Mouse (Mus musculus): ENCODE data around the gene Aldh3b3. TPM values are rescaled to one million over a fixed set of nuclear protein-coding genes. Genes with fewer than 3 reads are reported as not detected.

Gene Aldh3b3
- polyA plus RNA-seq, 1 experiment from 2014 or later, result not detected

Other genes with a start within 250 kb of the Aldh3b3 start
- gene Kmt5b, start 191.2 kb upstream of the Aldh3b3 start, polyA plus RNA-seq (2014; fragmentation: Nextera tagmentation; extraction: Ambion mirVana), result 29.6 and 29.9 TPM in 2 replicates
- gene Chka, start 106.9 kb upstream of the Aldh3b3 start, polyA plus RNA-seq (2014; fragmentation: Nextera tagmentation; extraction: Ambion mirVana), result 48.8 and 54.0 TPM in 2 replicates
- 34.8 and 40.5 TPM in 2 replicates for gene Tcirg1, start 51.5 kb upstream of the Aldh3b3 start, polyA plus RNA-seq (2014; fragmentation: Nextera tagmentation; extraction: Ambion mirVana)
- gene Ndufs8, start 45.9 kb upstream of the Aldh3b3 start, polyA plus RNA-seq (2014; fragmentation: Nextera tagmentation; extraction: Ambion mirVana), result 374 and 390 TPM in 2 replicates
- gene Aldh3b1, start 28.8 kb upstream of the Aldh3b3 start, polyA plus RNA-seq (2014; fragmentation: Nextera tagmentation; extraction: Ambion mirVana), result 1.9 and 2.3 TPM in 2 replicates
- gene Unc93b1, start 23.5 kb upstream of the Aldh3b3 start, polyA plus RNA-seq (2014; fragmentation: Nextera tagmentation; extraction: Ambion mirVana), result 14.4 and 16.0 TPM in 2 replicates
- 0.99 and 1.0 TPM in 2 replicates for gene Aldh3b2, start 13.7 kb downstream of the Aldh3b3 start, polyA plus RNA-seq (2014; fragmentation: Nextera tagmentation; extraction: Ambion mirVana)
- gene Acy3, start 27.9 kb downstream of the Aldh3b3 start, polyA plus RNA-seq (2014; fragmentation: Nextera tagmentation; extraction: Ambion mirVana), result 13.0 and 13.5 TPM in 2 replicates
- 0.13 and 0.16 TPM in 2 replicates for gene Tbx10, start 34.1 kb downstream of the Aldh3b3 start, polyA plus RNA-seq (2014; fragmentation: Nextera tagmentation; extraction: Ambion mirVana)
- 42.1 and 42.7 TPM in 2 replicates for gene Nudt8, start 41.9 kb downstream of the Aldh3b3 start, polyA plus RNA-seq (2014; fragmentation: Nextera tagmentation; extraction: Ambion mirVana)
- 2.4 and 2.9 TPM in 2 replicates for gene Gm49405, start 42.0 kb downstream of the Aldh3b3 start, polyA plus RNA-seq (2014; fragmentation: Nextera tagmentation; extraction: Ambion mirVana)
- 3.6 and 3.9 TPM in 2 replicates for gene Doc2g, start 44.7 kb downstream of the Aldh3b3 start, polyA plus RNA-seq (2014; fragmentation: Nextera tagmentation; extraction: Ambion mirVana)
- gene Ndufv1, start 54.2 kb downstream of the Aldh3b3 start, polyA plus RNA-seq (2014; fragmentation: Nextera tagmentation; extraction: Ambion mirVana), result 247 and 248 TPM in 2 replicates
- gene Gstp1, start 79.3 kb downstream of the Aldh3b3 start, polyA plus RNA-seq (2014; fragmentation: Nextera tagmentation; extraction: Ambion mirVana), result 746 and 810 TPM in 2 replicates
- gene Gstp2, start 87.4 kb downstream of the Aldh3b3 start, polyA plus RNA-seq (2014; fragmentation: Nextera tagmentation; extraction: Ambion mirVana), result 7.8 and 8.8 TPM in 2 replicates
- gene Gstp3, start 100.9 kb downstream of the Aldh3b3 start, polyA plus RNA-seq (2014; fragmentation: Nextera tagmentation; extraction: Ambion mirVana), result 1.0 and 1.3 TPM in 2 replicates
- 0.57 TPM in 1 of 2 replicates, not detected in the other for gene Cabp2, start 122.9 kb downstream of the Aldh3b3 start, polyA plus RNA-seq (2014; fragmentation: Nextera tagmentation; extraction: Ambion mirVana)
- gene Cdk2ap2, start 138.5 kb downstream of the Aldh3b3 start, polyA plus RNA-seq (2014; fragmentation: Nextera tagmentation; extraction: Ambion mirVana), result 87.4 and 103 TPM in 2 replicates
- 13.3 and 14.3 TPM in 2 replicates for gene Pitpnm1, start 141.4 kb downstream of the Aldh3b3 start, polyA plus RNA-seq (2014; fragmentation: Nextera tagmentation; extraction: Ambion mirVana)
- gene Aip, start 167.2 kb downstream of the Aldh3b3 start, polyA plus RNA-seq (2014; fragmentation: Nextera tagmentation; extraction: Ambion mirVana), result 89.7 and 96.0 TPM in 2 replicates
- gene Gpr152, start 181.1 kb downstream of the Aldh3b3 start, polyA plus RNA-seq (2014; fragmentation: Nextera tagmentation; extraction: Ambion mirVana), result not detected in 2 replicates
- gene Cabp4, start 185.4 kb downstream of the Aldh3b3 start, polyA plus RNA-seq (2014; fragmentation: Nextera tagmentation; extraction: Ambion mirVana), result 0.08 TPM in 1 of 2 replicates, not detected in the other
- gene Coro1b, start 190.0 kb downstream of the Aldh3b3 start, polyA plus RNA-seq (2014; fragmentation: Nextera tagmentation; extraction: Ambion mirVana), result 174 and 189 TPM in 2 replicates
- 3.1 and 3.3 TPM in 2 replicates for gene Ptprcap, start 195.0 kb downstream of the Aldh3b3 start, polyA plus RNA-seq (2014; fragmentation: Nextera tagmentation; extraction: Ambion mirVana)
- 37.4 and 40.6 TPM in 2 replicates for gene Rps6kb2, start 204.7 kb downstream of the Aldh3b3 start, polyA plus RNA-seq (2014; fragmentation: Nextera tagmentation; extraction: Ambion mirVana)
- gene Carns1, start 216.8 kb downstream of the Aldh3b3 start, polyA plus RNA-seq (2014; fragmentation: Nextera tagmentation; extraction: Ambion mirVana), result 2.3 and 3.1 TPM in 2 replicates
- gene Tbc1d10c, start 232.6 kb downstream of the Aldh3b3 start, polyA plus RNA-seq (2014; fragmentation: Nextera tagmentation; extraction: Ambion mirVana), result 3.9 and 4.4 TPM in 2 replicates
- gene Ppp1ca, start 233.4 kb downstream of the Aldh3b3 start, polyA plus RNA-seq (2014; fragmentation: Nextera tagmentation; extraction: Ambion mirVana), result 837 and 863 TPM in 2 replicates
- gene Rad9a, start 243.0 kb downstream of the Aldh3b3 start, polyA plus RNA-seq (2014; fragmentation: Nextera tagmentation; extraction: Ambion mirVana), result 33.2 and 38.3 TPM in 2 replicates

Measured in intestine, embryonic 14.5 days (tissue).